Mouse (Mus musculus): ENCODE measurements around the gene Mecom. TPM values are rescaled to one million over a fixed set of nuclear protein-coding genes. Genes with fewer than 3 reads are reported as not detected.

Gene Mecom
- polyA plus RNA-seq, 1 experiment from 2014 or later: 44.4 TPM

GRCm38 (mm10) chr3:30475591-30475990 is 72.2 kb downstream of the Mecom start:
- Histone ChIP-seq H3K27me3 (no peaks in the 10 kb centered on the region), H3K9me3 (replicated peaks) (no peaks in the 10 kb centered on the region), H3K4me2 (replicated peaks) (no peak overlapping the region), H3K9ac (no peak overlapping the region), H3K36me3 (no peaks in the 10 kb centered on the region), H3K4me1 (peaks cover 6% of the 10 kb centered on the region; the same call in 1 of the 2 replicates), H3K4me3 (no peak overlapping the region), H3K27ac (no peak overlapping the region)
- 42% methylated on average over 6 of the region's 6 CpGs for WGBS
- no peak for ATAC-seq (ENCODE audit: low FRiP score)

GRCm38 (mm10) chr3:30468068-30468835 is 79.6 kb downstream of the Mecom start:
- 82% methylated on average over 7 of the region's 7 CpGs for WGBS
- H3K4me2 ChIP-seq (replicated peaks): no peak overlapping the region
- ATAC-seq (ENCODE audit: low FRiP score): no peak
- H3K36me3 ChIP-seq: no peaks in the 10 kb centered on the region
- H3K9ac ChIP-seq: no peak overlapping the region
- no peak overlapping the region for H3K27ac ChIP-seq
- no peaks in the 10 kb centered on the region for H3K27me3 ChIP-seq
- H3K9me3 ChIP-seq (replicated peaks): no peaks in the 10 kb centered on the region
- no peak overlapping the region for H3K4me3 ChIP-seq
- no peaks in the 10 kb centered on the region for H3K4me1 ChIP-seq

- WGBS: 54% methylated on average over 11 of the region's 11 CpGs
Measured at GRCm38 (mm10) chr3:30466031-30466650, 81.7 kb downstream of the Mecom start.

GRCm38 (mm10) chr3:30464497-30464896 is 83.3 kb downstream of the Mecom start:
- H3K36me3 ChIP-seq: no peaks in the 10 kb centered on the region
- no peak overlapping the region for H3K9ac ChIP-seq
- ATAC-seq (ENCODE audit: low FRiP score): no peak
- no peaks in the 10 kb centered on the region for H3K9me3 ChIP-seq (replicated peaks)
- peaks cover 1% of the 10 kb centered on the region; the same call in 1 of the 2 replicates for H3K27me3 ChIP-seq
- H3K4me2 ChIP-seq (replicated peaks): no peak overlapping the region
- H3K27ac ChIP-seq: no peak overlapping the region
- 0 out of 2 replicates have a peak, but pooled peaks cover 2% of the 10 kb centered on the region for H3K4me1 ChIP-seq
- no peak overlapping the region for H3K4me3 ChIP-seq
- WGBS: 92% methylated on average over 3 of the region's 3 CpGs

More at GRCm38 (mm10) chr3:30466031-30466650, 81.7 kb downstream of the Mecom start:
- Histone ChIP-seq H3K4me2 (replicated peaks) (no peak overlapping the region), H3K9me3 (replicated peaks) (no peaks in the 10 kb centered on the region), H3K9ac (no peak overlapping the region), H3K27me3 (no peaks in the 10 kb centered on the region), H3K4me3 (no peak overlapping the region), H3K4me1 (no peaks in the 10 kb centered on the region), H3K36me3 (no peaks in the 10 kb centered on the region), H3K27ac (no peak overlapping the region)
- ATAC-seq (ENCODE audit: low FRiP score): no peak

GRCm38 (mm10) chr3:30461831-30462230 is 86.0 kb downstream of the Mecom start:
- ATAC-seq (ENCODE audit: low FRiP score): no peak

GRCm38 (mm10) chr3:30460890-30461578 is 86.8 kb downstream of the Mecom start:
- no peak overlapping the region for H3K4me3 ChIP-seq
- 0 out of 2 replicates have a peak, but pooled peaks cover 2% of the 10 kb centered on the region for H3K4me1 ChIP-seq
- H3K9me3 ChIP-seq (replicated peaks): no peaks in the 10 kb centered on the region
- H3K4me2 ChIP-seq (replicated peaks): no peak overlapping the region
- no peak for ATAC-seq (ENCODE audit: low FRiP score)
- H3K36me3 ChIP-seq: no peaks in the 10 kb centered on the region
- no peak overlapping the region for H3K9ac ChIP-seq
- peaks cover 3% of the 10 kb centered on the region; the same call in 1 of the 2 replicates for H3K27me3 ChIP-seq
- WGBS: 83% methylated on average over 9 of the region's 9 CpGs
- no peak overlapping the region for H3K27ac ChIP-seq

More at GRCm38 (mm10) chr3:30461831-30462230, 86.0 kb downstream of the Mecom start:
- Histone ChIP-seq H3K9me3 (replicated peaks) (no peaks in the 10 kb centered on the region), H3K27me3 (peaks cover 3% of the 10 kb centered on the region; the same call in 1 of the 2 replicates), H3K4me1 (0 out of 2 replicates have a peak, but pooled peaks cover 2% of the 10 kb centered on the region), H3K27ac (no peak overlapping the region), H3K4me2 (replicated peaks) (no peak overlapping the region), H3K36me3 (no peaks in the 10 kb centered on the region), H3K4me3 (no peak overlapping the region), H3K9ac (no peak overlapping the region)
- WGBS: 83% methylated on average over 2 of the region's 2 CpGs

GRCm38 (mm10) chr3:30459626-30460025 is 88.2 kb downstream of the Mecom start:
- Histone ChIP-seq H3K27ac (no peak overlapping the region), H3K9ac (no peak overlapping the region), H3K36me3 (no peaks in the 10 kb centered on the region), H3K27me3 (peaks cover 3% of the 10 kb centered on the region; the same call in 1 of the 2 replicates), H3K4me3 (no peak overlapping the region), H3K4me1 (0 out of 2 replicates have a peak, but pooled peaks cover 2% of the 10 kb centered on the region), H3K9me3 (replicated peaks) (no peaks in the 10 kb centered on the region), H3K4me2 (replicated peaks) (no peak overlapping the region)
- 90% methylated on average over 4 of the region's 4 CpGs for whole genome bisulfite sequencing
- no peak for ATAC-seq (ENCODE audit: low FRiP score)

GRCm38 (mm10) chr3:30457975-30458678 is 89.7 kb downstream of the Mecom start:
- Histone ChIP-seq H3K27me3 (peaks cover 3% of the 10 kb centered on the region; the same call in 1 of the 2 replicates), H3K4me1 (peaks cover 6% of the 10 kb centered on the region), H3K9ac (no peak overlapping the region), H3K27ac (no peak overlapping the region), H3K4me2 (replicated peaks) (no peak overlapping the region), H3K4me3 (no peak overlapping the region), H3K36me3 (no peaks in the 10 kb centered on the region), H3K9me3 (replicated peaks) (no peaks in the 10 kb centered on the region)
- WGBS: 51% methylated on average over 9 of the region's 9 CpGs
- no peak for ATAC-seq (ENCODE audit: low FRiP score)

- H3K4me1 ChIP-seq: peaks cover 5% of the 10 kb centered on the region
- no peaks in the 10 kb centered on the region for H3K36me3 ChIP-seq
- no peak overlapping the region for H3K27ac ChIP-seq
- no peak overlapping the region for H3K9ac ChIP-seq
- 72% methylated on average over 8 of the region's 8 CpGs for WGBS
- H3K4me3 ChIP-seq: no peak overlapping the region
- H3K4me2 ChIP-seq (replicated peaks): no peak overlapping the region
- ATAC-seq (ENCODE audit: low FRiP score): no peak
- H3K27me3 ChIP-seq: peaks cover 3% of the 10 kb centered on the region; the same call in 1 of the 2 replicates
- no peaks in the 10 kb centered on the region for H3K9me3 ChIP-seq (replicated peaks)
Measured at GRCm38 (mm10) chr3:30455902-30456301, 91.9 kb downstream of the Mecom start.

- no peaks in the 10 kb centered on the region for H3K36me3 ChIP-seq
- no peak overlapping the region for H3K4me2 ChIP-seq (replicated peaks)
- no peak for ATAC-seq (ENCODE audit: low FRiP score)
- 56% methylated on average over 15 of the region's 15 CpGs for WGBS
- peaks cover 4% of the 10 kb centered on the region for H3K4me1 ChIP-seq
- no peaks in the 10 kb centered on the region for H3K27me3 ChIP-seq
- H3K9ac ChIP-seq: no peak overlapping the region
- no peak overlapping the region for H3K4me3 ChIP-seq
- no peaks in the 10 kb centered on the region for H3K9me3 ChIP-seq (replicated peaks)
- no peak overlapping the region; the same call in 1 of the 2 replicates for H3K27ac ChIP-seq
Measured at GRCm38 (mm10) chr3:30453546-30454455, 94.0 kb downstream of the Mecom start.

- WGBS: 68% methylated on average over 6 of the region's 6 CpGs
- H3K4me3 ChIP-seq: no peak overlapping the region
Measured at GRCm38 (mm10) chr3:30453046-30453445, 94.8 kb downstream of the Mecom start.

More at GRCm38 (mm10) chr3:30453046-30453445, 94.8 kb downstream of the Mecom start:
- H3K36me3 ChIP-seq: no peaks in the 10 kb centered on the region
- ATAC-seq (ENCODE audit: low FRiP score): no peak
- peaks cover 4% of the 10 kb centered on the region for H3K4me1 ChIP-seq
- H3K9ac ChIP-seq: no peak overlapping the region
- H3K9me3 ChIP-seq (replicated peaks): no peaks in the 10 kb centered on the region
- H3K27ac ChIP-seq: no peak overlapping the region
- H3K4me2 ChIP-seq (replicated peaks): no peak overlapping the region
- H3K27me3 ChIP-seq: no peaks in the 10 kb centered on the region
